Mouse (Mus musculus): ENCODE results near the gene Abcd3. TPM values are rescaled to one million over a fixed set of nuclear protein-coding genes. Genes with fewer than 3 reads are reported as not detected.
A peak's percentile ranks its signal among the peaks of the same experiment; 100 is the strongest.
"Not testable (repeated sequence)": the region's sequence is repeated elsewhere in the genome, so short reads cannot be mapped to it uniquely, and the experiment has no call there.

Abcd3 gene
- polyA plus RNA-seq, 1 experiment from 2014 or later = 53.5 TPM

DNA sequence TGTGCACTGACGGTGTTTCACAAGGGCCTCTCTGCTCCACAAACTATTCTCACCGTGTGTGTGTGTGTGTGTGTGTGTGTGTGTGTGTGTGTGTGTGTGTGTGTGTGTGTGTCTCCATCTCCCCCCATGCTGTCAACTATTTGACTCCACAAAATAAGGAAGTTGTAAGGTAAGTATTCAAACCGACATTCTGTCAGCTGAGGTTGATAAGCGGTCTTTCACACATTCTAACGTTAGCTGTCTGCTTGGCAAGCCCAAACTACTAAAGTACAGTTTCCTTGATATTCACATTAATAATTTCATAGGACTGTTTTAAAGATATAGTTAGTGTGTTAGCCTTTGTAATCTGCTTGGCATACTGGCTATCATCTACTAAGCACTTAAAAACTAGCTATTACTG, 48.3 kb downstream of the Abcd3 start:
- Histone ChIP-seq H3K9ac (ENCODE audit: low read depth, low read length) (no peak overlapping the region), H3K36me3 (ENCODE audit: control insufficient read depth, insufficient read depth, low read length) (peaks cover 77% of the 10 kb centered on the region), H3K9me3 (ENCODE audit: control insufficient read depth, low read length) (no peaks in the 10 kb centered on the region), H3K27ac (replicated peaks; ENCODE audit: low read depth, low read length) (no peak overlapping the region), H3K4me3 (ENCODE audit: low read depth, low read length) (no peak overlapping the region), H3K27me3 (replicated peaks; ENCODE audit: control insufficient read depth, insufficient read depth, low read length) (no peaks in the 10 kb centered on the region), H3K4me2 (ENCODE audit: low read depth, low read length) (no peak overlapping the region), H3K4me1 (ENCODE audit: control insufficient read depth, insufficient read depth, low read length) (no peaks in the 10 kb centered on the region)
- ATAC-seq (ENCODE audit: low read depth) (no peak), DNase-seq (ENCODE audit: low spot score) (no peak)
- 85% methylated on average over 5 of the region's 5 CpGs for WGBS

DNA sequence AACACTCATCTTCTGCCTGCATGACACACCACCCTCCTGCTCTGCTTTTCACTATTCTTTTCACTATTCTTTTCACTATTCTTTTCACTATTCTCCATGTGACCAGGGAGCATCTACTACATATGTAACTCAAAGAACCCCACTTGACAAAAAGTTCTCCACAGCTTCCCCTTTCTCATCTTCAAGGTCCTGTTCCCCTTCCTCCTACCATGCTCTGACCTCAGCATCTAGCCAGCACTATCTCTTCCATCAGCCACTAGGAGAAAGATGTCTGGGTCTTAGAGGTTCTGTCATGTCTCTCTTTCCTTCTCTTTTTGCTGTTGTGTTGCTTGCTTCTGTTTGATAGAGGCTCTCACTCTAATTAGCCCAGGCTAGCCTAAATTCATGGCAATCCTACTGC, 49.1 kb downstream of the Abcd3 start:
- Histone ChIP-seq H3K27me3 (replicated peaks; ENCODE audit: control insufficient read depth, insufficient read depth, low read length) (no peaks in the 10 kb centered on the region), H3K9ac (ENCODE audit: low read depth, low read length) (no peak overlapping the region), H3K4me3 (ENCODE audit: low read depth, low read length) (no peak overlapping the region), H3K9me3 (ENCODE audit: control insufficient read depth, low read length) (no peaks in the 10 kb centered on the region), H3K27ac (replicated peaks; ENCODE audit: low read depth, low read length) (no peak overlapping the region), H3K36me3 (ENCODE audit: control insufficient read depth, insufficient read depth, low read length) (peaks cover 78% of the 10 kb centered on the region), H3K4me2 (ENCODE audit: low read depth, low read length) (no peak overlapping the region), H3K4me1 (ENCODE audit: control insufficient read depth, insufficient read depth, low read length) (no peaks in the 10 kb centered on the region)
- DNase-seq (ENCODE audit: low spot score) (no peak), ATAC-seq (ENCODE audit: low read depth) (no peak)

DNA sequence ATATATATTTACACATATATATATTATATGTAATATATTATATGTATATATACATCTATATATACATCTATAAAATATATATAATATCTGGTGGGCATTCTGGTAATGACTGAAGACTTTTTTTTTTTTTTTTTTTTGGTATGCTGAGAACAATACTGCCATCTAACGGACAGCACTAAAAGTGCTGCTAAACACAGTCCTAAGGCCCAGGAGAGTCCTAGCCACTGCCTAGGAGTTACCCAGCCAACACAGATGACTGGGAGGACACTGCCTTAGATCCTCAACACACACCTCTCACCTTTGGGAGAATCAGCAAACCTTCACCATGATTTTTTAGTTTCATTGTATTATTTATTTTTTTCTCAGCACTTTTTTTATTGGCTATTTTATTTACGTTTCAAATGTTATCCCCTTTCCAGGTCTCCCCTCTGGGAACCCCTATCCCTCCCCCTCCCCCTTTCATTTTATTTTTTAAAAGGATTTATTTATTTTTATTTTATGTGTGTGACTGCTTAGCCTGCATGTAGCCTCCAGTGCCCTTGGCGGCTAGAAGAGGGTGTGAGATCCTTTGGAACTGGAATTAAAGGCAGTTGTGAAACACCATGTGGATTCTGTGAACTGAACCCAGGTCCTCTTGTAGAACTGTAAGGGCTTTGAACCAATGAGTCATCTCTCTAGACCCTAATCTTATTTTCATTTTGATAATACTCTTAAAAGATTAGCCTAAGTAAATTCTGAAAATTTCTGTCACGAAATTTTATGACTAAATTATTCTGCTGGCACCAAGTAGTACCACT, 52.8 kb downstream of the Abcd3 start:
- Histone ChIP-seq H3K36me3 (ENCODE audit: control insufficient read depth, insufficient read depth, low read length) (peaks cover 70% of the 10 kb centered on the region), H3K27ac (replicated peaks; ENCODE audit: low read depth, low read length) (no peak overlapping the region), H3K9me3 (ENCODE audit: control insufficient read depth, low read length) (no peaks in the 10 kb centered on the region), H3K4me3 (ENCODE audit: low read depth, low read length) (no peak overlapping the region), H3K9ac (ENCODE audit: low read depth, low read length) (no peak overlapping the region), H3K4me2 (ENCODE audit: low read depth, low read length) (no peak overlapping the region), H3K27me3 (replicated peaks; ENCODE audit: control insufficient read depth, insufficient read depth, low read length) (no peaks in the 10 kb centered on the region), H3K4me1 (ENCODE audit: control insufficient read depth, insufficient read depth, low read length) (no peaks in the 10 kb centered on the region)
- peak; percentile 46 for DNase-seq (ENCODE audit: low spot score)
- WGBS = 68% methylated on average over 4 of the region's 4 CpGs
- ATAC-seq (ENCODE audit: low read depth) = peak; percentile 47; the same call in 1 of the 2 replicates

DNA sequence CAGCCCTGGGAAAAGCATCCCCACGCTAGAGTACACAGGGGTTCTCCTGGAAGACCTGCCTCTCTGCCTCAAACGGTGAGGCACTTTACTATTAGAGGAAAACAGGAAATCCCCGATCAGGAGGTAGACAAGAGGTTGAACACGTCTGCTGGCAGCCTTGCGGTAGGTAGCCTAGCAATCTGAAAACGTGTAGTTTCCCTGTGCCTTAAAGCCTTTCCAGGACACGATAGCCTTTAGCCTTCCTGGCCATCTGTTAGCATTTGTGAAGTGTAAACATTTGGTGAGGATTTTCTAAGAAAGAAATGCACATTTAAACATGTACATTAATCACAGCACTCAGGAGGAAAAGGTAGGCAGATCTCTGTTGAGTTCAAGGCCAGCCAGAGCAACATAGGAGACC, 56.7 kb downstream of the Abcd3 start:
- Histone ChIP-seq H3K4me1 (ENCODE audit: control insufficient read depth, insufficient read depth, low read length) (no peaks in the 10 kb centered on the region), H3K9me3 (ENCODE audit: control insufficient read depth, low read length) (no peaks in the 10 kb centered on the region), H3K27ac (replicated peaks; ENCODE audit: low read depth, low read length) (no peak overlapping the region), H3K27me3 (replicated peaks; ENCODE audit: control insufficient read depth, insufficient read depth, low read length) (no peaks in the 10 kb centered on the region), H3K36me3 (ENCODE audit: control insufficient read depth, insufficient read depth, low read length) (peaks cover 36% of the 10 kb centered on the region), H3K4me2 (ENCODE audit: low read depth, low read length) (no peak overlapping the region), H3K4me3 (ENCODE audit: low read depth, low read length) (no peak overlapping the region), H3K9ac (ENCODE audit: low read depth, low read length) (no peak overlapping the region)
- no peak for ATAC-seq (ENCODE audit: low read depth)
- 59% methylated on average over 7 of the region's 7 CpGs for WGBS
- DNase-seq (ENCODE audit: low spot score) = no peak

DNA sequence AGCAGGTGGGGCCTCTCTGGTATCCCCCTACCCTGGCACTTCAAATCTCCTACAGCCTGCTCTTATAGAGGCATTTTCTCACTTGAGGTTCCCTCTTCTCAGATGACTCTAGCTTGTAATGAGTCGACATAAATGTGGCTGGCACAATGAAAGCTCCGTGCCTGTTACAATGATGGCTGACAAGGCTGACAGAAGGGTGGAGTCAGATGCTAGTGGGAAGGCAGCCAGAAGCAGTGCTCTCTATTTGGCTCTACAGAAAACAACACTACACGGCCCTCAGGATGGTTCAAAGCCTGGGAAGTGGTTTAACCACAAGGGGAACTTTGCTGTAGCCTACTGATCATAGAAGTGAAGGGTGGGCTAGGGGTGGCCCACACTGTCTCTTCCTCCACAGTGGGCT, 60.0 kb downstream of the Abcd3 start:
- Histone ChIP-seq H3K27ac (replicated peaks; ENCODE audit: low read depth, low read length) (peak overlapping the region; percentile 28; the same call in 1 of the 2 replicates), H3K27me3 (replicated peaks; ENCODE audit: control insufficient read depth, insufficient read depth, low read length) (no peaks in the 10 kb centered on the region), H3K4me1 (ENCODE audit: control insufficient read depth, insufficient read depth, low read length) (no peaks in the 10 kb centered on the region), H3K4me3 (ENCODE audit: low read depth, low read length) (no peak overlapping the region), H3K9ac (ENCODE audit: low read depth, low read length) (no peak overlapping the region), H3K4me2 (ENCODE audit: low read depth, low read length) (no peak overlapping the region), H3K36me3 (ENCODE audit: control insufficient read depth, insufficient read depth, low read length) (peaks cover 17% of the 10 kb centered on the region), H3K9me3 (ENCODE audit: control insufficient read depth, low read length) (no peaks in the 10 kb centered on the region)
- ATAC-seq (ENCODE audit: low read depth) (peak; percentile 41; the same call in 1 of the 2 replicates), DNase-seq (ENCODE audit: low spot score) (peak; percentile 53)
- WGBS = 25% methylated on average over 3 of the region's 3 CpGs

DNA sequence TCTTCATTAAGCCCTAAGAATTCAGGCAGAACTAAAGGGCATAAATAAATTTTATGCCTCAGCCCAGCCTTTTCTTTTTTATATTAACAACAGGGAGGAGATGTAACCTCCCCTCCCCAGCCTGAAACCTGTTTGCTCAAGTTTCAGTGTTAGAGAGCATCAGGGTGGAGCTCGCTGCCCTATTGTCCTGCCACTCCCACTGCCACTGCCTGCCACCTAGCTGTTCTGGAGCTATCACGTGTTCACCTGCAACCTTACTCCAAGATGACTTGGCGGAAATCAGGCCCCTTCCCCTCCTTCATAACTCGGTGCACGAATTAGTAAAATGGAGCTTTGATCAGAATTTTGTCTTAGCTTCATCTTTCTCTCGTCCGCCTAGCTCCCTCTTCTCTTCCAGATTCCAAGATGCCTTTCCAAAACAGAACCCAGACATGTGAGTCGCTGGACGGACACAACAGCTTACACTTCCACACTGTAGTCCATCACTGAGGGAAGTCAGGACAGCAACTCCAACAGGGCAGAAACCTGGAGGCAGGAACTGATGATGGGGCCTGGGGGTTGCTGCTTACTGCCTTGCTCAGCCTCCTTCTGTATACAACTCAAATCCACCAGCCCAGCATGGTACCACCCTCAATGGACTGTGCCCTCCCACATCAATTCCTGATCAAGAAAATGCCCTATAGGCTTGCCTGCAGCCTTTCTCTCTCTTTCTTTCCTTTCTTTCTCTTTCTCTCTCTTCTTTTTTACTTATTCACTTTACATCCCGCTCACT, 60.6 kb downstream of the Abcd3 start:
- not testable (repeated sequence) for H3K27me3 ChIP-seq (replicated peaks; ENCODE audit: control insufficient read depth, insufficient read depth, low read length); H3K4me1 ChIP-seq (ENCODE audit: control insufficient read depth, insufficient read depth, low read length); ATAC-seq (ENCODE audit: low read depth); H3K9me3 ChIP-seq (ENCODE audit: control insufficient read depth, low read length); H3K4me2 ChIP-seq (ENCODE audit: low read depth, low read length); H3K4me3 ChIP-seq (ENCODE audit: low read depth, low read length); H3K9ac ChIP-seq (ENCODE audit: low read depth, low read length)
- WGBS = 74% methylated on average over 10 of the region's 10 CpGs
- Histone ChIP-seq H3K27ac (replicated peaks; ENCODE audit: low read depth, low read length) (peak overlapping the region; percentile 28; the same call in 1 of the 2 replicates), H3K36me3 (ENCODE audit: control insufficient read depth, insufficient read depth, low read length) (peaks cover 12% of the 10 kb centered on the region)
- DNase-seq (ENCODE audit: low spot score) = peak; percentile 21

DNA sequence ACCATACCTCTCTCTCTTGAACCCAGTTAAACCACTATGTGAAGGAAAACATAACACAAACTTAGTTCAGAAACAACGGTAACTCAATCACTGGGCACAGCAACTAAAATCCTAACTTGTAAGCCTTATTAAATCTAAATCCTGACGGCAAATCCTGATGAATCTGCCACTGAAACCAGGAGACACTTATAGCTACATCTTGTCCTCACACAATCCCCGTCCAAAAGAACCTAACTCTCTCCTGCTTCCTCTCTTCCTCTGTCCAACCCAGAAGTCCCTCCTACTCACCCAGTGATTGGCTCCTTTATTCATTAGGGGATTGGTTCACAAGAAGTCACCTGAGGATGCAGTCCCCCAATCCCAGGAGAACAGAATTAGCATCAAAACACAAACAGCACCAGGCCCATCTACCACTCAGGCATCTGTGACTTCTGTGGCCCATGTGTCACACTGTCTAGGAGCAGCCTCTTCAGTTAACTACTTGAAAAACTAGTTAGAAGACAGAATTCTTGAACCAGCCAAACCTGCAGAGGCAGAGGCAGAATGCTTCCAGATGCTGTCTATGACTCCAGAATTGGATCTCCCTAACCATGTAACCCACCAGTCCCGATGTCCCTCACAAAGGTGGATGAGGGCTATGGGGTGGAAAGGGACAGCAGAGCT, 73.8 kb downstream of the Abcd3 start:
- not testable (repeated sequence) for H3K27ac ChIP-seq (replicated peaks; ENCODE audit: low read depth, low read length); ATAC-seq (ENCODE audit: low read depth); H3K9ac ChIP-seq (ENCODE audit: low read depth, low read length); H3K4me3 ChIP-seq (ENCODE audit: low read depth, low read length); H3K4me2 ChIP-seq (ENCODE audit: low read depth, low read length); H3K9me3 ChIP-seq (ENCODE audit: control insufficient read depth, low read length); H3K27me3 ChIP-seq (replicated peaks; ENCODE audit: control insufficient read depth, insufficient read depth, low read length); DNase-seq (ENCODE audit: low spot score); H3K36me3 ChIP-seq (ENCODE audit: control insufficient read depth, insufficient read depth, low read length); H3K4me1 ChIP-seq (ENCODE audit: control insufficient read depth, insufficient read depth, low read length)
- 84% methylated on average over 4 of the region's 4 CpGs for WGBS

DNA sequence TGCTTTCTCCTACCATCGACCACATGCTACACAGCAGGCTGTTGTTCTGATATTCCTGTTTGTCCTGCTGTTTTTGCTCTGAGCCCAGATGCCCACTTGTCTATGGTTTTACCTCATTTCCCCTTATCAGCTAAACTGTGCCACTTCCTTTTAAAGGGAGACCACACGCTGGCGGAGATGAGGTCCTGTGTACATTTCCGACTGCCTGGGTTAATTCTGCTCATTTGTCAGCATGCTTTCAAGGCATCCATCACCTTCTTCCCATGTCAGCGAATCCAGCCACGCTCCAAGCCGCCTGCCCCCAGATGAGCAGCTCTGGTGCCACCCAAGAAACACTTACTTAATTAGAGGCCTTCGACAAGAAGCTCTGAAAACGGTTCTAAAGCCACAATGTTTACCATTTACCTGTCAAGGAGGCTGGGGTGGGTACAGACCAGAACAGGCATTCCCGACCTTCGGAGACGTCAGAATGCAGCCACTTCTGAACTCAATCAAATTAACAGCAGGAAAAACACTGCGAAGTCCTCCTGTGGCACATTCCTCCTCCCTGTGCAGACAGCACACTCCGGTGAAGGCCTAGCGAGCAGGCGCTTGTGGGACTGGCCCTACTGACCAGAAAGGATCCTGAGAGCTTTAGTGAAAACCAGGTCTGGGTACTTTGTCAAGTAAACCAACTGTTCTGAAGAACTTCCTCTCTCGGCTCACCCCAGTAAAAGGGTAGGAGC, 75.5 kb downstream of the Abcd3 start:
- no peak for DNase-seq (ENCODE audit: low spot score)
- ATAC-seq (ENCODE audit: low read depth) = no peak
- H3K27me3 ChIP-seq (replicated peaks; ENCODE audit: control insufficient read depth, insufficient read depth, low read length) = no peaks in the 10 kb centered on the region
- 0 out of 2 replicates have a peak, but pooled peaks cover 4% of the 10 kb centered on the region for H3K4me1 ChIP-seq (ENCODE audit: control insufficient read depth, insufficient read depth, low read length)
- H3K9ac ChIP-seq (ENCODE audit: low read depth, low read length) = no peak overlapping the region
- no peaks in the 10 kb centered on the region for H3K9me3 ChIP-seq (ENCODE audit: control insufficient read depth, low read length)
- no peaks in the 10 kb centered on the region for H3K36me3 ChIP-seq (ENCODE audit: control insufficient read depth, insufficient read depth, low read length)
- H3K4me3 ChIP-seq (ENCODE audit: low read depth, low read length) = no peak overlapping the region
- H3K4me2 ChIP-seq (ENCODE audit: low read depth, low read length) = no peak overlapping the region
- WGBS = 49% methylated on average over 17 of the region's 17 CpGs
- H3K27ac ChIP-seq (replicated peaks; ENCODE audit: low read depth, low read length) = no peak overlapping the region
